Mouse (Mus musculus) embryonic facial prominence, embryonic 13.5 days (tissue): Measurements from ENCODE around the gene Smyd3. TPM values are rescaled to one million over a fixed set of nuclear protein-coding genes. Genes with fewer than 3 reads are reported as not detected.

Source experiments
- ATAC-seq: fragments of 200-750 bp; cut with Nextera tagmentation; 2 replicates; pipeline ENCODE4 v1.8.0; 2017; ENCODE audit warnings: low read depth; ENCODE audit not compliant: insufficient number of reproducible peaks, insufficient read depth, low FRiP score, low TSS enrichment
- H3K27ac ChIP-seq: fragments of 300-500 bp; sonication (generic); 2 replicates; pipeline ENCODE4 v1.5.1; 2015; ENCODE audit warnings: moderate library complexity, mild to moderate bottlenecking, inconsistent platforms
- H3K27me3 ChIP-seq: fragments of 300-500 bp; sonication (generic); 2 replicates; pipeline ENCODE4 v1.6.1; 2015; ENCODE audit warnings: mild to moderate bottlenecking, inconsistent platforms
- H3K36me3 ChIP-seq: fragments of 300-500 bp; sonication (generic); 2 replicates; pipeline ENCODE4 v1.6.1; 2015; ENCODE audit warnings: mild to moderate bottlenecking, inconsistent platforms
- H3K4me1 ChIP-seq: fragments of 300-500 bp; sonication (generic); 2 replicates; pipeline ENCODE4 v1.6.1; 2015; ENCODE audit warnings: inconsistent platforms
- H3K4me2 ChIP-seq: fragments of 300-500 bp; sonication (generic); 2 replicates; pipeline ENCODE4 v1.6.1; 2015; ENCODE audit warnings: moderate library complexity, mild to moderate bottlenecking, inconsistent platforms
- H3K4me3 ChIP-seq: fragments of 300-500 bp; sonication (generic); 2 replicates; pipeline ENCODE4 v1.5.1; 2015; ENCODE audit warnings: mild to moderate bottlenecking, inconsistent platforms
- H3K9ac ChIP-seq: fragments of 300-500 bp; sonication (generic); 2 replicates; pipeline ENCODE4 v1.6.1; 2015; ENCODE audit warnings: mild to moderate bottlenecking, inconsistent platforms
- H3K9me3 ChIP-seq: fragments of 300-500 bp; sonication (generic); 2 replicates; pipeline ENCODE4 v1.6.1; 2016; ENCODE audit warnings: inconsistent platforms
- WGBS: fragments of 180-500 bp; shearing (Covaris S2); methylation state at CpG from one replicate; pipeline ENCODE4 v1.1.7; 2015; ENCODE audit warnings: mixed read lengths; 5-methylcytosine and 5-hydroxymethylcytosine counted together
- polyA plus RNA-seq: library from polyadenylated mRNA; unstranded; fragments of >200 nt; fragmentation: Nextera tagmentation; extraction: Ambion mirVana; gene quantifications from 2 replicates; pipeline ENCODE4 v1.2.1, GENCODE M21; 2015

The Smyd3 gene
- polyA plus RNA-seq, 1 experiment from 2014 or later: 30.1 TPM

GRCm38 (mm10) chr1:179276866-179277265 lies 241.0 kb downstream of the Smyd3 start:
- H3K27ac ChIP-seq: no peak overlapping the region
- H3K4me1 ChIP-seq: peaks cover 5% of the 10 kb centered on the region
- no peak overlapping the region for H3K4me3 ChIP-seq
- H3K27me3 ChIP-seq: no peaks in the 10 kb centered on the region
- WGBS: 95% methylated on average over 1 of the region's 1 CpGs
- no peak for ATAC-seq
- no peak overlapping the region for H3K4me2 ChIP-seq
- H3K9me3 ChIP-seq: no peaks in the 10 kb centered on the region
- H3K36me3 ChIP-seq: no peaks in the 10 kb centered on the region
- no peak overlapping the region for H3K9ac ChIP-seq

- Histone ChIP-seq H3K27ac (no peak overlapping the region), H3K9ac (no peak overlapping the region), H3K9me3 (peaks cover 15% of the 10 kb centered on the region), H3K4me1 (no peaks in the 10 kb centered on the region; the same call in 1 of the 2 replicates), H3K4me2 (no peak overlapping the region), H3K36me3 (peaks cover under 1% of the 10 kb centered on the region; the same call in 1 of the 2 replicates), H3K4me3 (no peak overlapping the region), H3K27me3 (no peaks in the 10 kb centered on the region)
- no peak for ATAC-seq
- 84% methylated on average over 4 of the region's 4 CpGs for WGBS
Measured at GRCm38 (mm10) chr1:179272926-179273325, 244.9 kb downstream of the Smyd3 start.

- Histone ChIP-seq H3K27me3 (no peaks in the 10 kb centered on the region), H3K4me2 (no peak overlapping the region), H3K27ac (no peak overlapping the region), H3K9ac (no peak overlapping the region), H3K36me3 (peaks cover 4% of the 10 kb centered on the region; the same call in 1 of the 2 replicates), H3K4me3 (no peak overlapping the region), H3K4me1 (no peaks in the 10 kb centered on the region; the same call in 1 of the 2 replicates), H3K9me3 (peaks cover 15% of the 10 kb centered on the region)
- ATAC-seq: no peak
Measured at GRCm38 (mm10) chr1:179272351-179272750, 245.5 kb downstream of the Smyd3 start.

- no peak overlapping the region for H3K4me3 ChIP-seq
- 81% methylated on average over 3 of the region's 3 CpGs for WGBS
- no peak for ATAC-seq
Measured at GRCm38 (mm10) chr1:179266936-179267335, 250.9 kb downstream of the Smyd3 start.

GRCm38 (mm10) chr1:179261496-179261966 lies 256.3 kb downstream of the Smyd3 start:
- Histone ChIP-seq H3K4me1 (peaks cover 11% of the 10 kb centered on the region), H3K9ac (0 out of 2 replicates have a peak overlapping the region, but pooled peaks have one; percentile 32), H3K9me3 (0 out of 2 replicates have a peak, but pooled peaks cover 3% of the 10 kb centered on the region), H3K4me3 (no peak overlapping the region), H3K4me2 (no peak overlapping the region), H3K27me3 (no peaks in the 10 kb centered on the region), H3K27ac (peak overlapping the region; percentile 57), H3K36me3 (no peaks in the 10 kb centered on the region)
- ATAC-seq: no peak
- WGBS: 46% methylated on average over 11 of the region's 11 CpGs

More at GRCm38 (mm10) chr1:179266936-179267335, 250.9 kb downstream of the Smyd3 start:
- H3K9me3 ChIP-seq: peaks cover 18% of the 10 kb centered on the region
- H3K4me1 ChIP-seq: peaks cover 2% of the 10 kb centered on the region
- no peak overlapping the region for H3K9ac ChIP-seq
- peaks cover 4% of the 10 kb centered on the region; the same call in 1 of the 2 replicates for H3K36me3 ChIP-seq
- no peaks in the 10 kb centered on the region for H3K27me3 ChIP-seq
- H3K27ac ChIP-seq: no peak overlapping the region
- no peak overlapping the region for H3K4me2 ChIP-seq

GRCm38 (mm10) chr1:179255826-179256512 lies 261.9 kb downstream of the Smyd3 start:
- H3K4me2 ChIP-seq: no peak overlapping the region
- no peak for ATAC-seq
- H3K27ac ChIP-seq: no peak overlapping the region
- H3K27me3 ChIP-seq: no peaks in the 10 kb centered on the region
- no peak overlapping the region for H3K9ac ChIP-seq
- 82% methylated on average over 11 of the region's 11 CpGs for WGBS
- no peak overlapping the region for H3K4me3 ChIP-seq
- no peaks in the 10 kb centered on the region for H3K36me3 ChIP-seq
- no peaks in the 10 kb centered on the region for H3K9me3 ChIP-seq
- H3K4me1 ChIP-seq: 0 out of 2 replicates have a peak, but pooled peaks cover 1% of the 10 kb centered on the region

- H3K27me3 ChIP-seq: no peaks in the 10 kb centered on the region
- no peak overlapping the region for H3K9ac ChIP-seq
- H3K4me2 ChIP-seq: no peak overlapping the region
- no peak overlapping the region for H3K27ac ChIP-seq
- no peaks in the 10 kb centered on the region for H3K9me3 ChIP-seq
- no peak overlapping the region for H3K4me3 ChIP-seq
- ATAC-seq: no peak
- 52% methylated on average over 3 of the region's 3 CpGs for WGBS
- H3K36me3 ChIP-seq: no peaks in the 10 kb centered on the region
- no peaks in the 10 kb centered on the region for H3K4me1 ChIP-seq
Measured at GRCm38 (mm10) chr1:179254531-179254930, 263.3 kb downstream of the Smyd3 start.

GRCm38 (mm10) chr1:179252611-179253010 lies 265.2 kb downstream of the Smyd3 start:
- WGBS: 84% methylated on average over 4 of the region's 4 CpGs
- H3K4me2 ChIP-seq: no peak overlapping the region
- no peaks in the 10 kb centered on the region for H3K36me3 ChIP-seq
- no peaks in the 10 kb centered on the region for H3K9me3 ChIP-seq
- no peak for ATAC-seq
- no peaks in the 10 kb centered on the region for H3K4me1 ChIP-seq
- H3K27me3 ChIP-seq: no peaks in the 10 kb centered on the region
- no peak overlapping the region for H3K27ac ChIP-seq
- H3K9ac ChIP-seq: no peak overlapping the region
- H3K4me3 ChIP-seq: no peak overlapping the region

GRCm38 (mm10) chr1:179250388-179250787 lies 267.5 kb downstream of the Smyd3 start:
- H3K9me3 ChIP-seq: no peaks in the 10 kb centered on the region
- H3K27me3 ChIP-seq: no peaks in the 10 kb centered on the region
- no peaks in the 10 kb centered on the region for H3K4me1 ChIP-seq
- H3K4me2 ChIP-seq: no peak overlapping the region
- no peak overlapping the region for H3K27ac ChIP-seq
- H3K36me3 ChIP-seq: no peaks in the 10 kb centered on the region
- 87% methylated on average over 3 of the region's 3 CpGs for WGBS
- H3K9ac ChIP-seq: no peak overlapping the region
- no peak overlapping the region for H3K4me3 ChIP-seq
- no peak for ATAC-seq

GRCm38 (mm10) chr1:179243554-179243953 lies 274.3 kb downstream of the Smyd3 start:
- H3K27me3 ChIP-seq: no peaks in the 10 kb centered on the region
- no peak for ATAC-seq
- H3K9me3 ChIP-seq: no peaks in the 10 kb centered on the region
- no peak overlapping the region for H3K27ac ChIP-seq
- WGBS: 83% methylated on average over 8 of the region's 8 CpGs
- no peaks in the 10 kb centered on the region for H3K4me1 ChIP-seq
- H3K9ac ChIP-seq: no peak overlapping the region
- H3K4me3 ChIP-seq: no peak overlapping the region
- H3K4me2 ChIP-seq: no peak overlapping the region
- no peaks in the 10 kb centered on the region for H3K36me3 ChIP-seq

GRCm38 (mm10) chr1:179240663-179241279 lies 277.1 kb downstream of the Smyd3 start:
- no peak overlapping the region for H3K27ac ChIP-seq
- 0 out of 2 replicates have a peak, but pooled peaks cover 3% of the 10 kb centered on the region for H3K4me1 ChIP-seq
- no peaks in the 10 kb centered on the region for H3K27me3 ChIP-seq
- ATAC-seq: no peak
- 80% methylated on average over 6 of the region's 6 CpGs for WGBS
- H3K36me3 ChIP-seq: no peaks in the 10 kb centered on the region
- H3K4me3 ChIP-seq: no peak overlapping the region
- no peak overlapping the region for H3K4me2 ChIP-seq
- H3K9ac ChIP-seq: no peak overlapping the region
- H3K9me3 ChIP-seq: no peaks in the 10 kb centered on the region

- 85% methylated on average over 2 of the region's 2 CpGs for WGBS
- no peaks in the 10 kb centered on the region for H3K9me3 ChIP-seq
- no peak for ATAC-seq
- no peaks in the 10 kb centered on the region for H3K36me3 ChIP-seq
- H3K4me3 ChIP-seq: no peak overlapping the region
- no peak overlapping the region for H3K4me2 ChIP-seq
- H3K27me3 ChIP-seq: no peaks in the 10 kb centered on the region
- H3K9ac ChIP-seq: no peak overlapping the region
- 0 out of 2 replicates have a peak, but pooled peaks cover 3% of the 10 kb centered on the region for H3K4me1 ChIP-seq
- no peak overlapping the region for H3K27ac ChIP-seq
Measured at GRCm38 (mm10) chr1:179238639-179239038, 279.2 kb downstream of the Smyd3 start.
